Mouse (Mus musculus) CH12.LX (cell line): ENCODE measurements at regions not wholly inside any gene's neighbourhood (a gene's known extent, or its start where the extent isn't known, plus 50 kb on each side); places are given as distances from the start of the nearest gene placed in this dataset.

ENCODE experiments used
- DNase-seq: peaks from one replicate; pipeline ENCODE4 v3.0.0-alpha.2; 2013; ENCODE audit errors: extremely low read depth
- H3K27ac ChIP-seq: 2 replicates; pipeline ENCODE4 v1.5.1; 2012; ENCODE audit warnings: low read depth, mild to moderate bottlenecking, control low read depth, moderate library complexity; ENCODE audit not compliant: insufficient read depth
- H3K27me3 ChIP-seq: replicated peaks from 2 replicates; pipeline ENCODE3; 2012; ENCODE audit warnings: inconsistent platforms
- H3K36me3 ChIP-seq, 2 experiments: replicated peaks in 1 of 2; 2 replicates each; pipeline versions ENCODE3 to v1.6.1; 2012; ENCODE audit warnings: inconsistent platforms in 1 of 2, low read length in 1 of 2, mild to moderate bottlenecking in 1 of 2, mixed read lengths in 1 of 2, moderate library complexity in 1 of 2; ENCODE audit not compliant: control insufficient read depth in 1 of 2, insufficient read depth in 1 of 2
- H3K4me1 ChIP-seq, 2 experiments: 2 replicates each; pipeline ENCODE4 v1.6.1; 2012; ENCODE audit warnings: inconsistent platforms in 1 of 2, moderate library complexity in 1 of 2; ENCODE audit not compliant: insufficient read depth in 2 of 2, control insufficient read depth in 1 of 2
- H3K4me2 ChIP-seq: 2 replicates; pipeline ENCODE4 v1.6.1; 2012; ENCODE audit warnings: low read depth, mild to moderate bottlenecking, control low read depth; ENCODE audit not compliant: poor library complexity, insufficient read depth, severe bottlenecking
- H3K4me3 ChIP-seq, 3 experiments: fragments of 150-350 bp in 1 of 3; sonication (generic) in 1 of 3; replicated peaks in 1 of 3; 2 replicates each; pipeline versions ENCODE3 to v1.5.1; 2011 to 2012; ENCODE audit warnings: low read depth in 2 of 3, low read length in 2 of 3, mild to moderate bottlenecking in 2 of 3, moderate library complexity in 2 of 3, control low read depth in 1 of 3, improper control_type of control experiment in 1 of 3, inconsistent platforms in 1 of 3, mixed read lengths in 1 of 3; ENCODE audit not compliant: poor library complexity in 1 of 3
- H3K79me2 ChIP-seq: replicated peaks from 2 replicates; pipeline ENCODE4 v1.6.1; 2012; ENCODE audit warnings: mild to moderate bottlenecking, moderate library complexity; ENCODE audit not compliant: control insufficient read depth, poor library complexity, insufficient read depth, severe bottlenecking; ENCODE audit errors: extremely low read depth
- H3K9ac ChIP-seq: 2 replicates; pipeline ENCODE4 v1.6.1; 2012; ENCODE audit warnings: low read depth, mild to moderate bottlenecking, control low read depth, moderate library complexity; ENCODE audit not compliant: insufficient read depth
- H3K9me3 ChIP-seq: replicated peaks from 2 replicates; pipeline ENCODE3; 2012; ENCODE audit warnings: low read length, inconsistent platforms, mixed read lengths
- CHD1 ChIP-seq: IDR thresholded peaks from 2 replicates; pipeline ENCODE4 v1.6.1; 2012; ENCODE audit warnings: low read depth, low read length, improper control_type of control experiment, inconsistent platforms
- HCFC1 ChIP-seq: IDR thresholded peaks from 2 replicates; pipeline ENCODE4 v1.6.1; 2012; ENCODE audit warnings: low read depth, mild to moderate bottlenecking, inconsistent platforms, low read length, improper control_type of control experiment
- IRF4 ChIP-seq: IDR thresholded peaks from 2 replicates; pipeline ENCODE4 v1.6.1; 2014; ENCODE audit warnings: low read depth, mild to moderate bottlenecking, inconsistent platforms, low read length, improper control_type of control experiment
- JUN ChIP-seq: IDR thresholded peaks from 2 replicates; pipeline ENCODE4 v1.6.1; 2011; ENCODE audit warnings: low read depth, mild to moderate bottlenecking, low read length, improper control_type of control experiment, moderate library complexity; ENCODE audit not compliant: insufficient read depth
- MAX ChIP-seq: IDR thresholded peaks from 2 replicates; pipeline ENCODE4 v1.6.1; 2011; ENCODE audit warnings: low read length, improper control_type of control experiment
- MEF2A ChIP-seq: IDR thresholded peaks from 2 replicates; pipeline ENCODE4 v1.6.1; 2014; ENCODE audit warnings: low read depth, mild to moderate bottlenecking, inconsistent platforms, low read length, improper control_type of control experiment, borderline replicate concordance
- NELFE ChIP-seq: IDR thresholded peaks from 2 replicates; pipeline ENCODE4 v1.6.1; 2011; ENCODE audit warnings: low read depth, low read length, improper control_type of control experiment
- NRF1 ChIP-seq: IDR thresholded peaks from 2 replicates; pipeline ENCODE4 v1.6.1; 2014; ENCODE audit warnings: low read depth, mild to moderate bottlenecking, inconsistent platforms, low read length, improper control_type of control experiment, moderate library complexity
- PAX5 ChIP-seq: IDR thresholded peaks from 2 replicates; pipeline ENCODE4 v1.6.1; 2012; ENCODE audit warnings: low read length, inconsistent platforms, mixed read lengths
- POLR2A ChIP-seq: IDR thresholded peaks from 2 replicates; pipeline ENCODE4 v1.6.1; 2011; ENCODE audit warnings: low read depth, mild to moderate bottlenecking, improper control_type of control experiment, low read length
- RCOR1 ChIP-seq: conservative IDR thresholded peaks from 2 replicates; pipeline ENCODE4 v1.6.1; 2012; ENCODE audit warnings: low read depth, mild to moderate bottlenecking, inconsistent platforms, low read length, improper control_type of control experiment
- SIN3A ChIP-seq: IDR thresholded peaks from 2 replicates; pipeline ENCODE4 v1.6.1; 2012; ENCODE audit warnings: low read length, improper control_type of control experiment, inconsistent platforms
- USF1 ChIP-seq: IDR thresholded peaks from 2 replicates; pipeline ENCODE4 v1.6.1; 2014; ENCODE audit warnings: low read depth, mild to moderate bottlenecking, inconsistent platforms, low read length, improper control_type of control experiment
- USF2 ChIP-seq: conservative IDR thresholded peaks from 2 replicates; pipeline ENCODE4 v1.6.1; 2011; ENCODE audit warnings: low read depth, low read length, improper control_type of control experiment
- ZC3H11A ChIP-seq: IDR thresholded peaks from 2 replicates; pipeline ENCODE4 v1.6.1; 2012; ENCODE audit warnings: low read depth, mild to moderate bottlenecking, inconsistent platforms, low read length, improper control_type of control experiment
- ZKSCAN1 ChIP-seq: IDR thresholded peaks from 2 replicates; pipeline ENCODE4 v1.6.1; 2012; ENCODE audit warnings: low read depth, inconsistent platforms, low read length, improper control_type of control experiment, borderline replicate concordance
- dilution Hi-C: fragments of 300-500 bp; cut with MboI; formaldehyde crosslinking; loops from 2 replicates; pipeline ENCODE4 v1.14.3; 2020; ENCODE audit warnings: low sequenced_read_pairs; ENCODE audit not compliant: extremely low pct_unique_long_range_greater_than_20kb, extremely low pct_ligation_motif_present
- in situ Hi-C: fragments of 300-500 bp; cut with MboI; formaldehyde crosslinking; loops from 3 replicates; pipeline ENCODE4 v1.14.3; 2019; ENCODE audit warnings: low sequenced_read_pairs, low pct_ligation_motif_present, low pct_unique_long_range_greater_than_20kb, mixed read lengths

GRCm38 (mm10) chr6:82843881-82844280, 69.6 kb upstream of the Hk2 start:
- H3K27ac ChIP-seq, result no peak overlapping the region
- dilution Hi-C loops (no loop called here), in situ Hi-C loops (loop anchor here (5.0 to 10.0 kb wide), 2 partner anchors 69 to 102 kb away; partner anchors contain the start of gene Hk2)

GRCm38 (mm10) chr6:82837246-82837645, 63.0 kb upstream of the Hk2 start:
- Histone ChIP-seq H3K4me3 (no peak overlapping the region), H3K9me3 (peaks cover 5% of the 10 kb centered on the region), H3K4me2 (no peak overlapping the region), H3K27me3 (no peaks in the 10 kb centered on the region), H3K36me3 (no peaks in the 10 kb centered on the region), H3K9ac (no peak overlapping the region), H3K4me1 (peaks cover 0 to 7% of the 10 kb centered on the region in 2 experiments; a peak in 2 of 4 replicates), H3K79me2 (no peaks in the 10 kb centered on the region), H3K27ac (no peak overlapping the region)
- no peak for TF ChIP-seq HCFC1
- no peak for TF ChIP-seq CHD1
- no peak for TF ChIP-seq USF2
- TF ChIP-seq PAX5, result no peak
- TF ChIP-seq NRF1, result no peak
- in situ Hi-C loops (no loop called here), dilution Hi-C loops (no loop called here)
- DNase-seq, result no peak

More at GRCm38 (mm10) chr6:82843881-82844280, 69.6 kb upstream of the Hk2 start:
- TF ChIP-seq SIN3A (no peak), USF1 (no peak), MEF2A (no peak), RCOR1 (no peak)
- TF ChIP-seq, all 38 proteins: peak for 0
- Histone ChIP-seq H3K79me2 (no peaks in the 10 kb centered on the region), H3K9ac (no peak overlapping the region), H3K4me3 (no peak overlapping the region), H3K27me3 (no peaks in the 10 kb centered on the region), H3K36me3 (no peaks in the 10 kb centered on the region), H3K4me1 (peaks cover 6 to 14% of the 10 kb centered on the region in 2 experiments), H3K9me3 (peaks cover 5% of the 10 kb centered on the region), H3K4me2 (no peak overlapping the region)
- DNase-seq, result no peak

GRCm38 (mm10) chr6:82835222-82836064, 61.2 kb upstream of the Hk2 start:
- Histone ChIP-seq H3K4me1 (peaks cover 0 to 4% of the 10 kb centered on the region in 2 experiments; a peak in 2 of 4 replicates), H3K4me3 (no peak overlapping the region)

More at GRCm38 (mm10) chr6:82835222-82836064, 61.2 kb upstream of the Hk2 start:
- no peak overlapping the region for H3K9ac ChIP-seq
- no peaks in the 10 kb centered on the region for H3K27me3 ChIP-seq
- no peak for DNase-seq
- no peak for TF ChIP-seq IRF4
- no peak for TF ChIP-seq MAX
- TF ChIP-seq JUN, result no peak
- no peak for TF ChIP-seq USF2
- no peak for TF ChIP-seq ZC3H11A
- TF ChIP-seq ZKSCAN1, result no peak
- TF ChIP-seq NELFE, result no peak
- TF ChIP-seq NRF1, result no peak
- TF ChIP-seq MEF2A, result no peak
- TF ChIP-seq POLR2A, result no peak
- H3K9me3 ChIP-seq, result peaks cover 5% of the 10 kb centered on the region
- no peaks in the 10 kb centered on the region for H3K79me2 ChIP-seq
- no peak overlapping the region for H3K27ac ChIP-seq
- H3K4me2 ChIP-seq, result no peak overlapping the region
- dilution Hi-C loops (no loop called here), in situ Hi-C loops (no loop called here)
- no peaks in the 10 kb centered on the region for H3K36me3 ChIP-seq
